In the genomic region with DNA sequence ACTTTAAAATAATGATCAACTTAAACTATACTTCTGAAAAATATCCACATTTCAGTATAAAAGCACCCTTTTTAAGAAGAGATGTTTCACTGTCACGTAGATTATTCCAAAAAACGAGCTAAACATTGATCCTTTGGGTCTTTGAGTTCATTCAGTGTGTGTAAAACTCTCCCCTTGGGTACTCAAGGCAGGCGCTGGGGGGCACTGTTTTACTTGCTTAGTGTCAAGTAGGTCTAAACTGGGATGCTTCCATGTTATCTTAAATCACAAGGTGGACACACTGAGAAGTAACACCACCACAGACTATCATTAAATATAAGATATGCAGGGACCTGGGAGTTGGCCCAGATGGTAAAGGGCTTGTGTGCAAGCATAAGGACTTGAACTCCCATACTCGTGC, we compare ENCODE assay signal across 15 mouse cellular contexts. TPM values are rescaled to one million over a fixed set of nuclear protein-coding genes. Genes with fewer than 3 reads are reported as not detected.
A peak's percentile ranks its signal among the peaks of the same experiment; 100 is the strongest.
DNase-seq lines count a peak whose midpoint lies in the region; ATAC-seq and TF ChIP-seq lines count a peak whose summit lies in the region.
"Had no signal": no experiment of that assay in that cellular context is flagged by ENCODE, and none has a peak within 500 bp of the region (broad histone marks: within the 10 kb centered on the region; RNA-seq: fewer than 3 reads in every experiment).

No protein-coding gene starts in this region.

- WGBS in hindbrain, embryonic 11.5 days, result 68% methylated on average over 4 of the region's 4 CpGs
- 62% methylated on average over 4 of the region's 4 CpGs for WGBS in hindbrain, embryonic 14.5 days

- TF ChIP-seq POLR2A in MEL (IDR thresholded peaks at IDR 0.05; ENCODE audit: control insufficient read depth in 1 of 2, insufficient read depth in 1 of 2, low read depth in 1 of 2, low read length in 2 of 2, poor library complexity in 1 of 2), result no peak

- no peaks in the 10 kb centered on the region for H3K36me3 ChIP-seq in hindbrain, embryonic 11.5 days (ENCODE audit: control insufficient read depth, insufficient read depth, low read length)
- H3K36me3 ChIP-seq in hindbrain, embryonic 14.5 days (replicated peaks; ENCODE audit: control insufficient read depth, insufficient read depth), result no peaks in the 10 kb centered on the region
- no peaks in the 10 kb centered on the region for H3K36me3 ChIP-seq in MEL (ENCODE audit: control insufficient read depth in 1 of 2, insufficient read depth in 2 of 2, low read length in 2 of 2)
- H3K36me3 ChIP-seq: embryonic facial prominence, embryonic 15.5 days; forebrain, embryonic 12.5 days; heart, embryonic 12.5 days; hindbrain, embryonic 10.5 days; liver, embryonic 12.5 days; neural tube, embryonic 13.5 days had no signal

- H3K79me2 ChIP-seq in MEL (ENCODE audit: control insufficient read depth, insufficient read depth, low read length, poor library complexity), result no peaks in the 10 kb centered on the region

- H3K4me3 ChIP-seq in hindbrain, embryonic 11.5 days (ENCODE audit: low read depth, low read length), result no peak overlapping the region
- H3K4me3 ChIP-seq in hindbrain, embryonic 14.5 days (replicated peaks; ENCODE audit: low read length), result no peak overlapping the region
- H3K4me3 ChIP-seq in MEL (ENCODE audit: control insufficient read depth in 1 of 2, insufficient read depth in 1 of 2, low read depth in 2 of 2, low read length in 2 of 2), result no peak overlapping the region
- H3K4me3 ChIP-seq: embryonic facial prominence, embryonic 15.5 days; forebrain, embryonic 12.5 days; heart, embryonic 12.5 days; hindbrain, embryonic 10.5 days; liver, embryonic 12.5 days; neural tube, embryonic 13.5 days had no signal

- TF ChIP-seq RAD21 in MEL (IDR thresholded peaks at IDR 0.05; ENCODE audit: low read depth, low read length), result peak; percentile 9; the same call in 1 of the 2 replicates

- no peaks in the 10 kb centered on the region for H3K9me3 ChIP-seq in hindbrain, embryonic 11.5 days (ENCODE audit: control insufficient read depth, low read length)
- H3K9me3 ChIP-seq in hindbrain, embryonic 14.5 days (ENCODE audit: control insufficient read depth, low read length), result no peaks in the 10 kb centered on the region
- no peaks in the 10 kb centered on the region for H3K9me3 ChIP-seq in MEL (replicated peaks; ENCODE audit: insufficient read depth, low read length)
- H3K9me3 ChIP-seq: embryonic facial prominence, embryonic 15.5 days; forebrain, embryonic 12.5 days; heart, embryonic 12.5 days; hindbrain, embryonic 10.5 days; liver, embryonic 12.5 days; neural tube, embryonic 13.5 days had no signal

- TF ChIP-seq CTCF in MEL (IDR thresholded peaks at IDR 0.05 in 2 of 3, conservative IDR thresholded peaks at IDR 0.05 in 1 of 3; ENCODE audit: control insufficient read depth in 1 of 3, insufficient read depth in 1 of 3, low read depth in 2 of 3, low read length in 3 of 3, poor library complexity in 1 of 3, severe bottlenecking in 1 of 3), result peak in 2 of 3 experiments; percentile 20 to 38; a peak in 2 of 6 replicates

- H3K27me3 ChIP-seq in hindbrain, embryonic 11.5 days (ENCODE audit: control insufficient read depth, insufficient read depth, low read length), result no peaks in the 10 kb centered on the region
- no peaks in the 10 kb centered on the region for H3K27me3 ChIP-seq in hindbrain, embryonic 14.5 days (ENCODE audit: control insufficient read depth, insufficient read depth, low read length)
- no peaks in the 10 kb centered on the region for H3K27me3 ChIP-seq in MEL (ENCODE audit: control insufficient read depth in 1 of 2, insufficient read depth in 2 of 2, low read length in 2 of 2)
- H3K27me3 ChIP-seq: embryonic facial prominence, embryonic 15.5 days; forebrain, embryonic 12.5 days; heart, embryonic 12.5 days; liver, embryonic 12.5 days; neural tube, embryonic 13.5 days had no signal

- no peak for TF ChIP-seq EP300 in MEL (IDR thresholded peaks at IDR 0.05; ENCODE audit: low read depth in 1 of 2, low read length in 2 of 2)

- no peak overlapping the region for H3K27ac ChIP-seq in hindbrain, embryonic 11.5 days (ENCODE audit: low read depth, low read length)
- H3K27ac ChIP-seq in hindbrain, embryonic 14.5 days, result no peak overlapping the region
- H3K27ac ChIP-seq in MEL (ENCODE audit: control insufficient read depth, low read depth, low read length), result no peak overlapping the region
- H3K27ac ChIP-seq: embryonic facial prominence, embryonic 15.5 days; forebrain, embryonic 12.5 days; hindbrain, embryonic 10.5 days; liver, embryonic 12.5 days; neural tube, embryonic 13.5 days had no signal

- no peaks in the 10 kb centered on the region for H3K4me1 ChIP-seq in hindbrain, embryonic 11.5 days (replicated peaks; ENCODE audit: control insufficient read depth, insufficient read depth, low read length)
- H3K4me1 ChIP-seq in hindbrain, embryonic 14.5 days (replicated peaks; ENCODE audit: control insufficient read depth, insufficient read depth, low read length), result no peaks in the 10 kb centered on the region
- H3K4me1 ChIP-seq in MEL (ENCODE audit: control insufficient read depth in 1 of 2, insufficient read depth in 2 of 2, low read length in 2 of 2), result no peaks in the 10 kb centered on the region
- H3K4me1 ChIP-seq: embryonic facial prominence, embryonic 15.5 days; forebrain, embryonic 12.5 days; hindbrain, embryonic 10.5 days; liver, embryonic 12.5 days; neural tube, embryonic 13.5 days had no signal

- H3K9ac ChIP-seq in hindbrain, embryonic 11.5 days (ENCODE audit: low read depth, low read length), result no peak overlapping the region
- H3K9ac ChIP-seq in hindbrain, embryonic 14.5 days, result no peak overlapping the region
- H3K9ac ChIP-seq in MEL (ENCODE audit: control insufficient read depth, low read depth, low read length, poor library complexity, severe bottlenecking), result no peak overlapping the region
- H3K9ac ChIP-seq: embryonic facial prominence, embryonic 15.5 days; forebrain, embryonic 12.5 days; heart, embryonic 12.5 days; liver, embryonic 12.5 days; neural tube, embryonic 13.5 days had no signal

- H3K4me2 ChIP-seq in hindbrain, embryonic 11.5 days (replicated peaks; ENCODE audit: low read depth, low read length), result no peak overlapping the region
- no peak overlapping the region for H3K4me2 ChIP-seq in hindbrain, embryonic 14.5 days (replicated peaks)
- H3K4me2 ChIP-seq: embryonic facial prominence, embryonic 15.5 days; forebrain, embryonic 12.5 days; heart, embryonic 12.5 days; liver, embryonic 12.5 days; neural tube, embryonic 13.5 days had no signal

- no peak for ATAC-seq in hindbrain, embryonic 11.5 days (ENCODE audit: low FRiP score)
- ATAC-seq in hindbrain, embryonic 14.5 days (ENCODE audit: low FRiP score), result no peak
- no peak for ATAC-seq in CD4-positive, CD25-positive, alpha-beta regulatory T cell, adult 4 months
- ATAC-seq: liver, embryonic 12.5 days had no signal

- peak; percentile 19 for DNase-seq in hindbrain, embryonic 11.5 days (ENCODE audit: low spot score)
- no peak for DNase-seq in hindbrain, embryonic 14.5 days (ENCODE audit: low spot score)
- DNase-seq in lung, postnatal 10 days, result peak; percentile 4
- no peak for DNase-seq in lung, postnatal 4 days
- DNase-seq in MEL (ENCODE audit: low read depth, low spot score), result peak; percentile 33
- peak; percentile 54 for DNase-seq in embryo, embryonic 10.5 days (ENCODE audit: low spot score)
- no peak for DNase-seq in natural killer cell, adult 2 months (ENCODE audit: low spot score in 2 of 2)
- DNase-seq: kidney, adult 18-20 months had no signal

TF ChIP-seq in MEL, 35 proteins besides CTCF, POLR2A, EP300 and RAD21 (continues in another document):
- TF ChIP-seq MEF2A (IDR thresholded peaks at IDR 0.05; ENCODE audit: extremely low read depth, insufficient replicate concordance, low read depth, low read length, poor library complexity, severe bottlenecking) (no peak), TCF12 (IDR thresholded peaks at IDR 0.05; ENCODE audit: low read depth, low read length) (no peak), POLR2AphosphoS2 (IDR thresholded peaks at IDR 0.05; ENCODE audit: low read length) (no peak), BHLHE40 (IDR thresholded peaks at IDR 0.05; ENCODE audit: borderline replicate concordance, low read depth, low read length) (no peak), HCFC1 (IDR thresholded peaks at IDR 0.05; ENCODE audit: low read depth, low read length) (no peak), MAX (IDR thresholded peaks at IDR 0.05; ENCODE audit: low read length) (no peak), ETS1 (IDR thresholded peaks at IDR 0.05; ENCODE audit: low read depth, low read length) (no peak), CHD2 (IDR thresholded peaks at IDR 0.05; ENCODE audit: low read length) (no peak), KAT2A (conservative IDR thresholded peaks at IDR 0.05; ENCODE audit: low read depth, low read length) (no peak), UBTF (IDR thresholded peaks at IDR 0.05; ENCODE audit: borderline replicate concordance, insufficient read depth, low read depth, low read length) (no peak), CHD1 (IDR thresholded peaks at IDR 0.05; ENCODE audit: low read depth, low read length) (no peak)

RNA-seq across cellular contexts. Expression of gene Stbd1, which starts 30.7 kb away (rescaled TPM):
- polyA plus RNA-seq in hindbrain, embryonic 11.5 days (2014; fragmentation: Nextera tagmentation; extraction: Ambion mirVana), result 8.3 and 8.7 TPM in 2 replicates
- 10.3 and 11.7 TPM in 2 replicates for polyA plus RNA-seq in hindbrain, embryonic 14.5 days (2014; fragmentation: Nextera tagmentation; extraction: Ambion mirVana)
- 1.4 and 1.5 TPM in 2 replicates for total RNA-seq in MEL (2012; rRNA removed)
- 1 to 10 TPM in 1 of 2 experiments, not detected in 1; 2.9 TPM for polyA plus RNA-seq in MEL (2012; ENCODE audit: insufficient read depth in 1 of 2, insufficient read length in 2 of 2, low read depth in 1 of 2, low replicate concordance in 2 of 2, missing spikeins in 1 of 2)
- polyA plus RNA-seq in CD4-positive, CD25-positive, alpha-beta regulatory T cell, adult 4 months (2017; shearing (Covaris generic)), result under 1 TPM in 1 of 2 experiments, not detected in 1; 0.27 TPM

RNA-seq across cellular contexts. Expression of gene Ccdc158, which starts 41.5 kb away (rescaled TPM):
- polyA plus RNA-seq in hindbrain, embryonic 11.5 days (2014; fragmentation: Nextera tagmentation; extraction: Ambion mirVana), result 0.89 and 1.1 TPM in 2 replicates
- 0.78 and 1.0 TPM in 2 replicates for polyA plus RNA-seq in hindbrain, embryonic 14.5 days (2014; fragmentation: Nextera tagmentation; extraction: Ambion mirVana)
- total RNA-seq in MEL (2012; rRNA removed), result not detected in 2 replicates
- polyA plus RNA-seq in MEL (2012; ENCODE audit: insufficient read depth in 1 of 2, insufficient read length in 2 of 2, low read depth in 1 of 2, low replicate concordance in 2 of 2, missing spikeins in 1 of 2), result under 1 TPM in 1 of 2 experiments, not detected in 1; 0.28 TPM
- polyA plus RNA-seq in CD4-positive, CD25-positive, alpha-beta regulatory T cell, adult 4 months (2017; shearing (Covaris generic)), result not detected

RNA-seq across cellular contexts. Expression of gene Shroom3, which starts 49.7 kb away (rescaled TPM):
- polyA plus RNA-seq in hindbrain, embryonic 11.5 days (2014; fragmentation: Nextera tagmentation; extraction: Ambion mirVana), result 4.8 and 6.6 TPM in 2 replicates
- 2.3 and 2.6 TPM in 2 replicates for polyA plus RNA-seq in hindbrain, embryonic 14.5 days (2014; fragmentation: Nextera tagmentation; extraction: Ambion mirVana)
- total RNA-seq in MEL (2012; rRNA removed), result not detected in 2 replicates
- polyA plus RNA-seq in MEL (2012; ENCODE audit: insufficient read depth in 1 of 2, insufficient read length in 2 of 2, low read depth in 1 of 2, low replicate concordance in 2 of 2, missing spikeins in 1 of 2), result not detected
- polyA plus RNA-seq in CD4-positive, CD25-positive, alpha-beta regulatory T cell, adult 4 months (2017; shearing (Covaris generic)), result not detected

Comparison
In these comparisons a context has a peak if more than half of its experiments do, and no peak if none do; other contexts are left out.
1. DNase-seq: peak in hindbrain, embryonic 11.5 days (single experiment), lung, postnatal 10 days (single experiment), MEL (single experiment) and embryo, embryonic 10.5 days (single experiment); none in hindbrain, embryonic 14.5 days (single experiment), lung, postnatal 4 days (0 of 2) and natural killer cell, adult 2 months (0 of 2).